Mouse (Mus musculus): ENCODE results near the gene Npm1.

GRCm38 (mm10) chr11:33202296-33202695 lies 39.3 kb upstream of the Npm1 start:
- TF ChIP-seq CTCF (IDR thresholded peaks at IDR 0.05; ENCODE audit: borderline replicate concordance, control insufficient read depth, extremely low read depth, insufficient read depth, low read length, poor library complexity) (no peak), POLR2A (IDR thresholded peaks at IDR 0.05; ENCODE audit: control insufficient read depth, extremely low read depth, insufficient read depth, low read length, poor library complexity) (no peak)

Measured in thymus, adult 2 months (tissue).